Mouse (Mus musculus): ENCODE measurements around the gene Commd1. TPM values are rescaled to one million over a fixed set of nuclear protein-coding genes. Genes with fewer than 3 reads are reported as not detected.

The Commd1 gene
- polyA plus RNA-seq, 1 experiment from 2014 or later, result 385 TPM

DNA sequence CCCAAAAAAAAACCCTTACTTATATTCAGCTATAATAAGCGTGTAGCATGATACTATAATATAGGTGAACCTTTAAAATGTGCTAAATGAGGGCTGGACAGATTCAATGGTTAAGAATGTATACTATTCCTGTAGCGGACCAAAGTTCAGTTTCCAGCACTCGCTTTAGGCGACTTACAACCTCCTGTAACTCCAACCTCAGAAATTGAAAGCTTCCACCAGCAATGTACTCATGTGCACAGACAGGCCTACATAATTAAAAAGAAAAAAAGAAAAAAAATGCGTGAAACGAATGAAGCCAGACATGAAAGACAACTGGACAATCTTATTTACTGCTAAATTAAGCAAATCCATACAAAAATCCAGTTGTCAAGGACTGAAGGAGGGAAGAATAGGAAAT lies 664 bp upstream of the Commd1 start:
- Histone ChIP-seq H3K36me3 (replicated peaks) (peaks cover 12% of the 10 kb centered on the region), H3K27me3 (ENCODE audit: poor library complexity, severe bottlenecking) (no peaks in the 10 kb centered on the region), H3K27ac (no peak overlapping the region), H3K4me3 (peak overlapping the region; percentile 80), H3K9me3 (no peaks in the 10 kb centered on the region), H3K4me1 (peaks cover 26% of the 10 kb centered on the region)
- WGBS, result 67% methylated on average over 6 of the region's 6 CpGs
- DNase-seq (ENCODE audit: extremely low spot score, low spot score), result no peak

DNA sequence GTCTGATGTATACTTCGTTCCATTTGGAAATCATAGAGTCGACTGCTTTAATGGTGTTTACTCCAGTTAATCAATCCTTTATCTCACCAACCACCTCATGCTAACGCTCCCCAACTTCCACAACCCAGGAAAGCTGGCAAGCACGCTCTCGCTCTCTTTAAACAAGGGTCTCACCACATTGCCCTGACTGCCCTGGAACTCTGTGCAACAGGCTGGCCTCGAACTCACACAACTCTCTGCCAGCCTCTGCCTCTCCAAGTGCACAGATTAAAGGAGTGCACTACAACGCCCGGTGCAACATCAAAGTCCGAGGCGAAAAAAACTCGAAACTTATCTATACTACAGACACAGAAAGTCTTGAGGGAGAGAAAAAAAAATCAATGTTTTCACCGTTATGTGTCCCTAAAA lies 635 bp downstream of the Commd1 start:
- WGBS, result 5% methylated on average over 12 of the region's 12 CpGs
- no peak for DNase-seq (ENCODE audit: extremely low spot score, low spot score)
- peaks cover 31% of the 10 kb centered on the region for H3K4me1 ChIP-seq
- no peaks in the 10 kb centered on the region for H3K9me3 ChIP-seq
- H3K36me3 ChIP-seq (replicated peaks), result peaks cover 25% of the 10 kb centered on the region
- H3K4me3 ChIP-seq, result peak overlapping the region; percentile 80
- no peaks in the 10 kb centered on the region for H3K27me3 ChIP-seq (ENCODE audit: poor library complexity, severe bottlenecking)
- peak overlapping the region; percentile 94 for H3K27ac ChIP-seq

DNA sequence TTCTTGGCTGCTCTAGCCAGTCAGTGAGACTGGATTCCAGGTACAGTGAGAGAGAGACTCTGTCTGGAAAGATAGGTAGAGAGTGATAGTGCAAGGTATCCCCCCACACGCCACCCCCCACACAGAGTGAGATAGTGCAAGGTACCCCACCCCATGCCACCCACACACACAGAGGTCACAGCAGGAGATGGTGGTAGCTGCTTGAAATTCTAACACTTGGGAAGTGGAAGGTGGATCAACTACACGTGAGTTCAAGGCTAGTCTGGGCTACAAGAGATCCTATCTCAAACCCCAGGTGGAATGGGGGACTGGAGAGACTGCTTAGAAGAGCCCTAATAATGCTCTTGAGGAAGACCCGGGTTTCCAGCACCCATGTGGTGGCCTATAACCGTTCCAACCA lies 1.1 kb downstream of the Commd1 start:
- 56% methylated on average over 4 of the region's 4 CpGs for WGBS
- Histone ChIP-seq H3K4me1 (peaks cover 36% of the 10 kb centered on the region), H3K27ac (peak overlapping the region; percentile 94), H3K27me3 (ENCODE audit: poor library complexity, severe bottlenecking) (no peaks in the 10 kb centered on the region), H3K4me3 (peak overlapping the region; percentile 80), H3K9me3 (no peaks in the 10 kb centered on the region), H3K36me3 (replicated peaks) (peaks cover 30% of the 10 kb centered on the region)
- no peak for DNase-seq (ENCODE audit: extremely low spot score, low spot score)

DNA sequence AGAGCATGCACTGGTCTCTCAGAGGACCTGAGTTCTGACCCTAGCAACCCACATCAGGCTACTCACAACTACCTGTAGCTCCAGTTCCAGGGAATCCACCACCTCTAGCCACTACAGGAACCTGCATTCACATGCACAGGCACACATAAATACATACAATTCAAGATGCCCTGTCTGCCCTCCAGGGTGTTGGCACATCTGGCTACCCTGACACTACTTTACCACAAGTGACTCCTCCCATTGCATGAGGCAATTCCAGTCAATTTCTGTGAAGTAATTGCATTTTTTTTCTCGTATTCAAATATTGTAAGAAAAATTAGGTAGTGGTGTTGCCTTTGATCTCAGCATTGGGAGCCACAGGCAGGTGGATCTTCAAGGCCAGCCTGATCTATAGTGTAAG lies 3.0 kb downstream of the Commd1 start:
- DNase-seq (ENCODE audit: extremely low spot score, low spot score), result no peak
- Histone ChIP-seq H3K36me3 (replicated peaks) (peaks cover 33% of the 10 kb centered on the region), H3K27me3 (ENCODE audit: poor library complexity, severe bottlenecking) (no peaks in the 10 kb centered on the region), H3K9me3 (peaks cover 1% of the 10 kb centered on the region; the same call in 1 of the 2 replicates), H3K4me1 (peaks cover 53% of the 10 kb centered on the region), H3K27ac (no peak overlapping the region), H3K4me3 (no peak overlapping the region)
- WGBS, result 88% methylated on average over 1 of the region's 1 CpGs

DNA sequence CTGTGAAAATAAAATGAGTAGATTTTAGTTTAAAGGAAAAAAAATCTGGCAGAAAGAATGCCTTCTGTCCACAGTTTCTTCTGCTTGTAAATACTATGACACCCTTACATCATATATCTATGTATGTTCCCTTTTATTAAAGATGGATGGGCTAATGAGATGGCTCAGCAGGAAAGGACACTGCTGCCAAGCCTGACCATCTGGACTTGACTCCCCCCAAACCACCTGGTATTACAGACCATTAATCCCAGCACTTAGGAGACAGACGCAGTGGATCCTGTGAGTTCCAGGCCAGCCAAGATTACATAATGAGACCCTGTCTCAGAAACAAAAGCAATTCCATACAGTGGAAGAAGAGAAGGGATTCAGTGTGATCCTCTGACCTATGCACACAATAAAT lies 3.5 kb downstream of the Commd1 start:
- DNase-seq (ENCODE audit: extremely low spot score, low spot score), result no peak
- Histone ChIP-seq H3K27me3 (ENCODE audit: poor library complexity, severe bottlenecking) (no peaks in the 10 kb centered on the region), H3K4me3 (no peak overlapping the region), H3K9me3 (peaks cover 7% of the 10 kb centered on the region), H3K4me1 (peaks cover 58% of the 10 kb centered on the region), H3K27ac (no peak overlapping the region), H3K36me3 (replicated peaks) (peaks cover 38% of the 10 kb centered on the region)
- 84% methylated on average over 1 of the region's 1 CpGs for WGBS

DNA sequence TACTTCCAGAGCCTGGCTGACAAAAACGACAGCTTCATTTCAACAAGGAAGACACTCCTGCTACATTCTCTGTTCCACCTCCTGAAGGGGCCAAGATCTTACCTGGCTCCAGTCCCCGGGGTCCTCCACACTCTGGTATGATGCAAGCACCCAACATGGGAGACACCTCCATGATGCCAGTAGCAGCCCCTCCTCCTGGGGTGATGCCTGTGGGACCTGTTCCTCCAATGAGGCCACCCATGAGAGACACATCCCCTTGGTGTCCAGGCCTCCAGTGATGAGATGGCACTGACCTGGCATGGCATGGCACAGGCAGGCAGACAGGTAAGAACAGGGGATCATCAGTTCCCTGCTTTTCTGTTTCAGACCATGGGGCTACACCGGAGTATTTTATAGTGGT lies 4.0 kb downstream of the Commd1 start:
- Histone ChIP-seq H3K9me3 (peaks cover 12% of the 10 kb centered on the region), H3K4me3 (no peak overlapping the region), H3K27ac (no peak overlapping the region), H3K27me3 (ENCODE audit: poor library complexity, severe bottlenecking) (no peaks in the 10 kb centered on the region), H3K4me1 (peaks cover 58% of the 10 kb centered on the region), H3K36me3 (replicated peaks) (peaks cover 43% of the 10 kb centered on the region)
- WGBS, result 91% methylated on average over 3 of the region's 3 CpGs
- DNase-seq (ENCODE audit: extremely low spot score, low spot score), result no peak

DNA sequence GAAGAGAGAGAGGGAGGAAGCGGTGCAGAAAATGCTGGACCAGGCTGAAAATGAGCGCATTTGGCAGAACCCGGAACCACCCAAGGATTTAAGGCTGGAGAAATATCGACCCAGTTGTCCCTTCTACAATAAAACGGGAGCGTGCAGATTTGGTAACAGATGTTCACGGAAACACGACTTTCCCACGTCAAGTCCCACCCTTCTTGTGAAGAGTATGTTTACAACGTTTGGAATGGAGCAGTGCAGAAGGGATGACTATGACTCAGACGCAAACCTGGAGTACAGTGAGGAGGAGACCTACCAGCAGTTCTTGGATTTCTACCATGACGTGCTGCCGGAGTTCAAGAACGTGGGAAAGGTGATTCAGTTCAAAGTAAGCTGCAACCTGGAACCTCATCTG lies 8.6 kb downstream of the Commd1 start:
- peak overlapping the region; percentile 52 for H3K4me3 ChIP-seq
- WGBS, result 44% methylated on average over 14 of the region's 14 CpGs
- no peaks in the 10 kb centered on the region for H3K27me3 ChIP-seq (ENCODE audit: poor library complexity, severe bottlenecking)
- H3K36me3 ChIP-seq (replicated peaks), result peaks cover 65% of the 10 kb centered on the region
- peak overlapping the region; percentile 84 for H3K27ac ChIP-seq
- peaks cover 38% of the 10 kb centered on the region for H3K4me1 ChIP-seq
- H3K9me3 ChIP-seq, result peaks cover 35% of the 10 kb centered on the region
- no peak for DNase-seq (ENCODE audit: extremely low spot score, low spot score)

DNA sequence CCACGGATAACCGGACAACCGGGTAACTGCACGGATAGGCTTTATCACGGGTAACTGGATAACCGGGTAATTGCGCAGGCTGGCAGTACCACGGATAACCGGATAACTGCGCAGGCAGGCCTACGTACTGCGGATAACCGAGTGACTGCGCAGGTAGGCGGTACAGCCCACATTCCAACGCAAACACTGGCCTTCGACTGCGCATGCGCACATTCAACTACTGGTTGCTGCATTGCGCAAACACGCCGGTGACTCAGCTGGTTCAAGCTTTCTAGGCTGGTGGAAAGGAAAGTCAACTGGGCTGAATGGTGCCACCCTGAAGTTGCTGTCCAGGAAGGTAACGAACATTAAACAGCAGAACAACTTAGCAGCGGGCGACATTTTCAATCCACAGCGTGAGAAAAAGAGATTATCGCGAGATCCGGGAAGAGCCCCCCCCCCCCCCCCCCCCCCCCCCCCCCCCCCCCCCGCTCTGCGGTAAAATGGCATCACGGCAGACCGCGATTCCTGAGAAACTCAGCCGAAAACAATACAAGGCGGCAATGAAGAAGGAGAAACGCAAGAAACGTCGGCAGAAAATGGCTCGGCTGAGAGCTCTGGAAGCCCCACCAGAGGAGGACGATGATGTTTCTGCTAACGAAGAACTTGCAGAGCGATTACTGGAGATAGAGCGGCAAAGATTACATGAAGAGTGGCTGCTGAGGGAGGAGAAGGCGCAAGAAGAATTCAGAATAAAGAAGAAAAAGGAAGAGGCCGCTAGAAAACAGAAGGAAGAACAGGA lies 9.2 kb downstream of the Commd1 start:
- Histone ChIP-seq H3K4me3 (peak overlapping the region; percentile 52), H3K9me3 (peaks cover 39% of the 10 kb centered on the region), H3K4me1 (peaks cover 38% of the 10 kb centered on the region), H3K36me3 (replicated peaks) (peaks cover 64% of the 10 kb centered on the region), H3K27ac (peak overlapping the region; percentile 84), H3K27me3 (ENCODE audit: poor library complexity, severe bottlenecking) (no peaks in the 10 kb centered on the region)
- 48% methylated on average over 44 of the region's 46 CpGs for WGBS
- peak; percentile 73 for DNase-seq (ENCODE audit: extremely low spot score, low spot score)

DNA sequence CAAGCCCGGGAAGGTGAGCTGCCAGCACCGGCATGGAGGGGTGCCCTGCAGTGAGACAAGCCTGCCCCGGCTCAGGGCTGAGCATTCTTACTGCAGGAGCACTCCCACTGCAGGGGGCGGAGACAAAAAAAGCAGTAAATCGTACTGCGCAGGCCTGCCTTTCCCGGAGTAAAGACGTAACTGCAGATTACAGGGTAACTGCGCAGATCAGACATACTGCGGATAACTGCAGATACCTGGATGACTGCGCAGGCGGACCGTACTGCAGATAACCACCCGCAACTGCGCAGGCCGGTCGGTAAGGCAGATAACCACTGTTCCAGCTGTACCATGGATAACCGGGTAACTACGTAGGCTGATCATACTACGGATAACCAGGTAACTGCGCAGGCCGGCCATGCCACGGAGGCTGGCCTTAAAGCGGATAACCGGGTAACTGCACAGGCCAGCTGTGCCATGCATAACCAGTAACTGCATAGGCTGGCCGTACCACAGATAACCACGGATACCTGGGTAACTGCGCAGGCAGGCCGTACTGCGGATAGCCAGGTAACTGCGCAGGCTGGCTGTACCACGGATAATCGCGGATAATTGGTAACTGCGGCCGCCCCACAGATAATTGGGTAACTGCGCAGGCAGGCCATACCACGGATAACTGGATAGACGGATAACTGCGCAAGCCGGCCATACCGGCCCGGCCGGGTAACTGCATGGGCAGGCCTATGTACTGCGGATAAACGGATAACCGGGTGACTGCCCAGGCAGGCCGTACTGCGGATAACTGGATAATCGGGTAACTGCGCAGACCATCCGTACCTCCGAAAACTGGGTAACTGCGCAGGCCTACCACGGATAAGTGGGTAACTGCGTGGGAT lies 10.1 kb downstream of the Commd1 start, which contains the start of gene Zrsr1:
Gene Zrsr1, plus strand, starts transcription at position 171 of the 875 bp plus-strand sequence.
- Histone ChIP-seq H3K4me1 (peaks cover 38% of the 10 kb centered on the region), H3K36me3 (replicated peaks) (peaks cover 64% of the 10 kb centered on the region), H3K9me3 (peaks cover 47% of the 10 kb centered on the region), H3K27me3 (ENCODE audit: poor library complexity, severe bottlenecking) (no peaks in the 10 kb centered on the region), H3K4me3 (peak within 1 kb of the TSS; percentile 52), H3K27ac (peak within 1 kb of the TSS; percentile 84)
- WGBS, result 59% methylated on average over 56 of the region's 56 CpGs
- DNase-seq (ENCODE audit: extremely low spot score, low spot score), result peak; percentile 53

DNA sequence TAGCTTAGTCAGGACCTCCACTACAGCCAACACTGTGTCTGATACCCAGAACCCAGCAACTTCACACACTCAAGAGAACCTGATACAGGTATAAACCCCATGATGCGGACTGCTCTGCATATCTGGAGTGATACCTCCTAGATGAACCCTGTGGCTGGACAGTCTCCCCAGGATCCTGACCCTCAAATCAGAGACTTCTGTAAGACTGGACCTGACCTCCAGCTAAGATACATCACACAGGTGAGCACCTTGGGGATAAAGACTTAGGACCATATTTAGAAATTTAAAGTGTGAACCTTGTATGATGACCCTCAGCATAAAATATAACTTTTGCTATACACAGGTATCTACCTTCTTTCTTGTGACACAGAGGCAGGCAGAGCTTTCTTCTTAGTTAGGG lies 11.6 kb downstream of the Commd1 start:
- peaks cover 63% of the 10 kb centered on the region for H3K36me3 ChIP-seq (replicated peaks)
- 93% methylated on average over 1 of the region's 1 CpGs for WGBS
- DNase-seq (ENCODE audit: extremely low spot score, low spot score), result no peak
- no peaks in the 10 kb centered on the region for H3K27me3 ChIP-seq (ENCODE audit: poor library complexity, severe bottlenecking)
- peaks cover 24% of the 10 kb centered on the region for H3K4me1 ChIP-seq
- no peak overlapping the region for H3K4me3 ChIP-seq
- H3K9me3 ChIP-seq, result peaks cover 56% of the 10 kb centered on the region
- no peak overlapping the region for H3K27ac ChIP-seq

DNA sequence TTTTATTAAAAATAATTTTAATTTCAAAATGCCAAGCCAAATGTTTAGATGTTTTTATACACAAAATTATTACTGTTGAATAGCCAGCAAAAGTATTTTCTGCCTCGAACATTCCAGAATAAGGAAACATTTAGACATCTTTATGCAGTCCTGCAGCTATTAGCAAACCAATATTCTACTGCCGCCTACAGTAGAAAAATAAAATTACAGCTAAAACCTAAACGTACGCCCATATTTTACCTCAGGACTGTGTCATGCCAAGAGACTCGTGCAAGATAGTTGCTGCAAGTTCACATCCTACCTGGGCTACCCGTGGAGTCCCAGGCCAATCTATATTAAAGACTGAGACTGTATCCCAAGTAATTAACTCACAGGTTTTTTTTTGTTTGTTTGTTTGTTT lies 12.7 kb downstream of the Commd1 start:
- no peak overlapping the region for H3K4me3 ChIP-seq
- peaks cover 63% of the 10 kb centered on the region for H3K36me3 ChIP-seq (replicated peaks)
- no peak for DNase-seq (ENCODE audit: extremely low spot score, low spot score)
- H3K9me3 ChIP-seq, result peaks cover 56% of the 10 kb centered on the region
- H3K4me1 ChIP-seq, result peaks cover 14% of the 10 kb centered on the region
- WGBS, result 78% methylated on average over 6 of the region's 6 CpGs
- H3K27ac ChIP-seq, result no peak overlapping the region
- no peaks in the 10 kb centered on the region for H3K27me3 ChIP-seq (ENCODE audit: poor library complexity, severe bottlenecking)

DNA sequence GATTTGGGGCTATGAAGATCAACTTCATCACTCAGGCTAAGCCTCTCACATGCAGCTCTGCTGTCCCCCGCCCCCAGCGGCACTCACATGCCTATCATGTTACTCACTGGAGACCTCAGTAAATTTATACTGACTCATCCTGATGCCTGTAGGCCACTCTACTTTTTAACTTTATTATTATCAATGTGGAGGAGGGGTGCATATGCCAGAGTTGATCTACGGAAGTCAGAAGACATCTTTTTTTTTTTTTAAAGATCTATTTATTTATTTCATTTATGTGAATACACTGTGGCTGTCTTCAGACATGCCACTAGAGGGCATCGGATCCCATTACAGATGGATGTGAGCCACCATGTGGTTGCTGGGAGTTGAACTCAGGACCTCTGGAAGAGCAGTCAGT lies 16.7 kb downstream of the Commd1 start:
- Histone ChIP-seq H3K27me3 (ENCODE audit: poor library complexity, severe bottlenecking) (no peaks in the 10 kb centered on the region), H3K9me3 (peaks cover 21% of the 10 kb centered on the region; the same call in 1 of the 2 replicates), H3K36me3 (replicated peaks) (peaks cover 30% of the 10 kb centered on the region), H3K27ac (no peak overlapping the region), H3K4me3 (no peak overlapping the region), H3K4me1 (0 out of 2 replicates have a peak, but pooled peaks cover 4% of the 10 kb centered on the region)
- WGBS, result 86% methylated on average over 4 of the region's 4 CpGs
- no peak for DNase-seq (ENCODE audit: extremely low spot score, low spot score)

DNA sequence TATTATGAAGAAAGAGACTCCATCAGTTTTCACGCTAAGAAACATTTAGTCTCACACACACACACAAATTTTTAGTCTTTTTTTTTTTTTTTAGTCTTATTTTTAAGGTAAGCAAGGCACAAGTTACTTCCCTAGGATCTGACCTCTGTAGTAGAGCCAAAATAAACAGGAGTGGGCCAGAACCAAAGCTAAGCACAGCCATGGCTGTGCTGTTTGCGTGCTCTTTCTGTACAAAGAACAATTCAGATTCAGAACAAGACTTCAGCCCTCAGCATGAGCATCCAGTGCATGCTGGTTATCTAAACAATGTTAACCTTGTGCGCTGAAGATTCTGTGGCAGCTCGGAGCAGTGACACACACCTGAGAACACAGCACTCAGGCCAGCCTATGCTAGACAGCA lies 17.8 kb downstream of the Commd1 start:
- no peak overlapping the region for H3K4me3 ChIP-seq
- H3K27me3 ChIP-seq (ENCODE audit: poor library complexity, severe bottlenecking), result no peaks in the 10 kb centered on the region
- H3K27ac ChIP-seq, result no peak overlapping the region
- H3K36me3 ChIP-seq (replicated peaks), result peaks cover 26% of the 10 kb centered on the region
- whole genome bisulfite sequencing, result 87% methylated on average over 4 of the region's 4 CpGs
- no peak for DNase-seq (ENCODE audit: extremely low spot score, low spot score)
- H3K9me3 ChIP-seq, result peaks cover 21% of the 10 kb centered on the region; the same call in 1 of the 2 replicates
- H3K4me1 ChIP-seq, result 0 out of 2 replicates have a peak, but pooled peaks cover 4% of the 10 kb centered on the region
